Mouse (Mus musculus): ENCODE measurements at regions not wholly inside any gene's neighbourhood (a gene's known extent, or its start where the extent isn't known, plus 50 kb on each side); places are given as distances from the start of the nearest gene placed in this dataset.

DNA sequence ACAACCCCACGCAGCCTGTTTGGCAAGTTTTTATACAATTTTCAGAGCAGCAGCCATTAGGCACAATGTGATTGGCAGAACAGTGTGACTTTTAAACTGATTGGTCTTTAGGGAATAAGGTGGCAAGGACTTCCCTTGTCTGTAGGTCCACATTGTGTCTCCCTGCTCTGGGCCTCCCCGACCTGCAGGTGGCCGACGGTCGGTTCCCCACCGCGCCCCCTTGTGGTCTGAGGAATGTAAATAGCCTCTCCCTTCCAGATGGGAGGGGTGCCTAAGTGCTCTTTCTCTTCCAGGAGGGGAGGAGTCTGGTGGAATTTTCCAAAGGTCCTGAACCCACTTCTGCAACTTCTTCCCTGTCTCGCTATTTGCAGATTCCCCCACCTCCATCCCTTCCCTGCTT is 52.5 kb upstream of the Prr5 start:
- peak; percentile 73 to 78 for DNase-seq (ENCODE audit: low spot score in 2 of 2)

DNA sequence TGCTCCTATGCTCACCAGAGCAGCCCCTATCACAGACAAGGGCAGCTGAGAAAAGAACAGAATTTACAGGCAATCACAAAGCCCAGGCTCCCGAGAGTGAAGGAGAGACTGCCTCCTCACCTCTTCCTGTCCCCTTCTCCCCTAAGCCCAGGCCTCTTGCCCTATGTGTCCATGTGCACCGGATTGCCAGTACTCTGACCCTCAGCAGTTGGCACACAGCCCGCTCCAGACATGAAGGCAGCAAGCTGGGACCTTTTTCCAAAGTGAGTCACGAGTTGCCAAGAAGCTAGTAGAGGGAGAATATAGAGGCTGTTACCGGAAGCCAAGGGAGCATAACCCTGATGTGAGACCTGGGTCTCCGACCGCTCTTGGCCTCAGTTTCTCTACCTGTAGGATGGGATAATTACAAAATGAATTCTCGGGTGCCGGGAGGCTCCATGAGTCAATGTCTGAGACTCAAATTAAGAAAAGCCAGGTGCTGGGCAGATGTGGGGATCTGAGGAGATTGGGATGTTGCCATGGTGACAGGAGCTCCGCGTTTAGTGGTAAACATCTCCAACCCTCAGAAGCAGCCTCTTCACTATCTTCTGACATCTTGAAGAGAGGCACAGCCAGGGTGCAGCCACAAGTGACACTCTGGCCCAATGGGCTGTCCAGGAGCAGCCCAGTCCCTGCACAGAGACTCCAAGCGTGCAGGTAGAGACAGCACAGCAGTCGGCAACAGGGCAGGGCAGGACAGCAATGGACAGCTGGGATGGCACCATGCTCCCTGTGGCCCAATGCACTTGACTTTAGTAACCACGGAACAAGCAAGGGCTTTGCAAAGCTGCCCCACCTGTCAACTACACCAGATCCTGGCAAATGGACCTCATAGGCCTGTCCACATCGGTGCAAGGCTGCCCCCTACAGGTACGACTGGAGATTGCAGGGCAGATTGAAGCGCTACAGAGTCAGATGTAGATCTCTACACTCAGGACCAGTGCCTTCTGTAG is 55.6 kb upstream of the Prr5 start:
- peak; percentile 98 to 100 for DNase-seq (ENCODE audit: low spot score in 2 of 2)

- no peak for DNase-seq (ENCODE audit: low spot score in 2 of 2)
Observed at GRCm38 (mm10) chr15:84612961-84613360, 55.3 kb upstream of the Rtl6 start.

DNA sequence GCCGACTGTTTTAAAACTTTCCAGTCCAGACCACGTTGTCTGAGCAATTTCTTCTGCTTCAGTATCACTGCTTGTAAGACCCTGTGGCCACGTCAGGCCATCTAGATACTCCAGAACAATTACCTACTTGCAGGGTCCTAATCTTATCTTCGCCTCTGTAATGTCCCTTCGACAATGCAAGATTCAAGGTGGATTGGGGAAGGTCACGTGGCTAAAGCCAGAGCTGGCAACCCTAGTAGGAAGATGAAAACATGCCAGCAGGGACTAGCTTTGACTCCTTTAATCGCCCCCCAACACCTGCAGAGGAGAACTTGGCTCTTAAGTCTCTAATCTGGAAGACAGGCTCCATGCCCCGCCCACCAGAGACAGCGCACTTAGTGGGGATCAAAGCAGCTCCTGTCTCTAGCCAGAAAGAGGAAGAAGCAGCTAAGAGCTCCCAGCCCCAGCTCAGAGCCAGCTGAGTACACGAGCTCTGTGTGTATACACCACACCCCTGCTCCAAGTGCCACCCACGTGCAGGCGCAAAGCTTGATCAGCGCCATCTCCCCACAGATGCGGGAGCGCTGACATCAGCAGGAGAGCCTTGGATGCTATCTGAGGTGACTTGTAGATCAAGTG is 52.3 kb upstream of the Rtl6 start:
- no peak for DNase-seq (ENCODE audit: low spot score in 2 of 2)

- no peak for DNase-seq (ENCODE audit: low spot score in 2 of 2)
Observed at GRCm38 (mm10) chr15:84609063-84609462, 51.4 kb upstream of the Rtl6 start.
